Mouse (Mus musculus): ENCODE results near the gene Tmsb4x.

DNA sequence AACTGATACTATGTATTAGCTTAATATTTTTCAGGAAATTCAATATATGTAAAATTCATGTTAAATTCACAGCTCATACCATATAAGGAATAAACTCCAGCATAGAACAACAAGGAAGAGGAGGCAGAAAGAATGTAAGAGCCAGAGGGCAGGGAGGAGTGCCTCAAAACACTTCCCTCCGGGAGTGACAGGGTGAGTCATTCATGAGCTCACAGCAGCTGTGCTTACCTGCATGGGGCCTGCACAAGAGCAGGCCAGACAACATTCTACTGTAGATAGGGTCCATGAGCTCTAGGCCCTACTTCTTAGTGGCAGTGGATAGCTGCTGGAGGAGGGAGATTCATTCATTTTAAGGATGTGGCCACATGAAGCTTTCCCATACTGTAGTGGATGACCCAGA lies 20.7 kb upstream of the Tmsb4x start:
- TF ChIP-seq POLR2A (IDR thresholded peaks at IDR 0.05; ENCODE audit: control insufficient read depth, low read depth, low read length), result no peak
- no peak for TF ChIP-seq CTCF (IDR thresholded peaks at IDR 0.05; ENCODE audit: control insufficient read depth, insufficient read depth, insufficient replicate concordance, low read depth, low read length)

All from testis, adult 2 months (tissue).